Mouse (Mus musculus): ENCODE results near the gene Rcor3.

GRCm38 (mm10) chr1:192082646-192083045 lies 55.2 kb downstream of the Rcor3 start:
- TF ChIP-seq CTCF (IDR thresholded peaks at IDR 0.05; ENCODE audit: extremely low read depth, insufficient read length, insufficient replicate concordance, low read depth, low read length) (no peak), POLR2A (IDR thresholded peaks at IDR 0.05; ENCODE audit: low read depth, low read length) (no peak)
